Mouse (Mus musculus): ENCODE results near the gene Olfr516. TPM values are rescaled to one million over a fixed set of nuclear protein-coding genes. Genes with fewer than 3 reads are reported as not detected.

Gene Olfr516
- total and polyA plus RNA-seq, 2 experiments from 2014 or later = not detected

DNA sequence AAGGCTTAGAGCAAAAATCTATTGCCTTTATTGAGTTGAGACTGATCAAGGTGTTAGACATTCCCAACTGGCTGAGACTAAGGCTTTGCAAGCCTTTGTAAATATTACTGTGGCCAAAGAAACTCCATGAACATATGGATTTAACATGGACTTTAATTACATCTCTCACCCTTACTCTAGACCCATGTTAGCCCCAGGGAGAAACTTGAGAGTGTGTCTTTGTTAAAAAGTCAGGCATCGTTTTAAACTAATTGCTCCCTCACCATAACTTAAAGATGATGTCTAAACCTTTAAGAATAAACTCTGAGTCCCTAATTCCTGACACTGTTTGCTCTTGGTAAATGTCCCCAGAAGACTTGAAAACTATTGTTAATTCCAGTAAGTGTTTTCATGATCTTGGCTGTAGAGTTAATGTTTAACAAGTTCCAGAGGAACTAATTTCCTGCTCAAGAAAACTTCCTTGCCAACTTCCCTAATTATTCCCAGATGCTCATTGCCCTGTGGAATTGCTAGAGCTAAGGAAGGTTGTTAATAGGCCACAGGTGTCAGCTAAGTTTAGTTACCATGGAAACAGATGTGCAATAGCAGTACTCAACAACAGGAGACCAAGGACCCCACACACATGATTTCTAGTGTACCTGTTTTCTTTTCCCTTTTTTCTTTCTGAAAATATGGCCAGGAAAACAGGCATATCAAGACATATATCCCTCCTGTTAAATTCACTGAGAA is 53.0 kb downstream of the Olfr516 start:
- Histone ChIP-seq H3K9ac (replicated peaks; ENCODE audit: low read length, poor library complexity, severe bottlenecking) (no peak overlapping the region), H3K4me2 (ENCODE audit: low read depth, low read length, poor library complexity, severe bottlenecking) (no peak overlapping the region), H3K36me3 (ENCODE audit: insufficient read depth, low read length) (no peaks in the 10 kb centered on the region), H3K9me3 (ENCODE audit: low read length) (no peaks in the 10 kb centered on the region), H3K4me3 (ENCODE audit: low read depth, low read length) (no peak overlapping the region), H3K27me3 (ENCODE audit: insufficient read depth, low read length) (no peaks in the 10 kb centered on the region), H3K4me1 (ENCODE audit: insufficient read depth, low read length) (no peaks in the 10 kb centered on the region), H3K27ac (ENCODE audit: low read depth, low read length) (no peak overlapping the region)
- 70% methylated on average over 1 of the region's 1 CpGs for WGBS
- ATAC-seq (ENCODE audit: low FRiP score) (no peak), DNase-seq (ENCODE audit: low spot score) (peak; percentile 5)
- TF ChIP-seq CTCF (IDR thresholded peaks at IDR 0.05) = no peak

Other genes starting within 250 kb of the Olfr516 start
- not detected in 2 replicates for gene Olfr506, start 239.7 kb downstream of the Olfr516 start, total RNA-seq (2014; rRNA removed)
- not detected in 2 replicates for gene Olfr506, start 239.7 kb downstream of the Olfr516 start, polyA plus RNA-seq (2015; fragmentation: Nextera tagmentation; extraction: Ambion mirVana)
- gene Olfr507, start 228.7 kb downstream of the Olfr516 start, total RNA-seq (2014; rRNA removed) = not detected in 2 replicates
- not detected in 2 replicates for gene Olfr507, start 228.7 kb downstream of the Olfr516 start, polyA plus RNA-seq (2015; fragmentation: Nextera tagmentation; extraction: Ambion mirVana)
- not detected in 2 replicates for gene Olfr508, start 220.5 kb downstream of the Olfr516 start, total RNA-seq (2014; rRNA removed)
- gene Olfr508, start 220.5 kb downstream of the Olfr516 start, polyA plus RNA-seq (2015; fragmentation: Nextera tagmentation; extraction: Ambion mirVana) = not detected in 2 replicates
- 0.05 TPM in 1 of 2 replicates, not detected in the other for gene Olfr509, start 198.6 kb downstream of the Olfr516 start, total RNA-seq (2014; rRNA removed)
- not detected in 2 replicates for gene Olfr509, start 198.6 kb downstream of the Olfr516 start, polyA plus RNA-seq (2015; fragmentation: Nextera tagmentation; extraction: Ambion mirVana)
- gene Olfr510, start 184.1 kb downstream of the Olfr516 start, total RNA-seq (2014; rRNA removed) = not detected in 2 replicates
- not detected in 2 replicates for gene Olfr510, start 184.1 kb downstream of the Olfr516 start, polyA plus RNA-seq (2015; fragmentation: Nextera tagmentation; extraction: Ambion mirVana)
- not detected in 2 replicates for gene Olfr512, start 137.2 kb downstream of the Olfr516 start, total RNA-seq (2014; rRNA removed)
- not detected in 2 replicates for gene Olfr512, start 137.2 kb downstream of the Olfr516 start, polyA plus RNA-seq (2015; fragmentation: Nextera tagmentation; extraction: Ambion mirVana)
- not detected in 2 replicates for gene Olfr513, start 99.6 kb downstream of the Olfr516 start, total RNA-seq (2014; rRNA removed)
- gene Olfr513, start 99.6 kb downstream of the Olfr516 start, polyA plus RNA-seq (2015; fragmentation: Nextera tagmentation; extraction: Ambion mirVana) = not detected in 2 replicates
- not detected in 2 replicates for gene Olfr514, start 24.5 kb downstream of the Olfr516 start, total RNA-seq (2014; rRNA removed)
- gene Olfr514, start 24.5 kb downstream of the Olfr516 start, polyA plus RNA-seq (2015; fragmentation: Nextera tagmentation; extraction: Ambion mirVana) = not detected in 2 replicates
- gene Olfr517, start 21.9 kb upstream of the Olfr516 start, total RNA-seq (2014; rRNA removed) = not detected in 2 replicates
- gene Olfr517, start 21.9 kb upstream of the Olfr516 start, polyA plus RNA-seq (2015; fragmentation: Nextera tagmentation; extraction: Ambion mirVana) = not detected in 2 replicates
- gene Olfr518, start 34.5 kb upstream of the Olfr516 start, total RNA-seq (2014; rRNA removed) = not detected in 2 replicates
- not detected in 2 replicates for gene Olfr518, start 34.5 kb upstream of the Olfr516 start, polyA plus RNA-seq (2015; fragmentation: Nextera tagmentation; extraction: Ambion mirVana)
- gene Olfr519, start 43.9 kb upstream of the Olfr516 start, total RNA-seq (2014; rRNA removed) = not detected in 2 replicates
- not detected in 2 replicates for gene Olfr519, start 43.9 kb upstream of the Olfr516 start, polyA plus RNA-seq (2015; fragmentation: Nextera tagmentation; extraction: Ambion mirVana)
- gene Nlrp10, start 79.6 kb upstream of the Olfr516 start, total RNA-seq (2014; rRNA removed) = 0.22 TPM in 1 of 2 replicates, not detected in the other
- gene Nlrp10, start 79.6 kb upstream of the Olfr516 start, polyA plus RNA-seq (2015; fragmentation: Nextera tagmentation; extraction: Ambion mirVana) = not detected in 2 replicates
- gene Eif3f, start 83.9 kb upstream of the Olfr516 start, total RNA-seq (2014; rRNA removed) = 121 TPM in 2 replicates
- gene Eif3f, start 83.9 kb upstream of the Olfr516 start, polyA plus RNA-seq (2015; fragmentation: Nextera tagmentation; extraction: Ambion mirVana) = 73.9 and 77.8 TPM in 2 replicates
- 159 and 207 TPM in 2 replicates for gene Tub, start 99.8 kb upstream of the Olfr516 start, total RNA-seq (2014; rRNA removed)
- 42.8 and 44.3 TPM in 2 replicates for gene Tub, start 99.8 kb upstream of the Olfr516 start, polyA plus RNA-seq (2015; fragmentation: Nextera tagmentation; extraction: Ambion mirVana)
- 62.8 and 65.0 TPM in 2 replicates for gene Ric3, start 232.8 kb upstream of the Olfr516 start, total RNA-seq (2014; rRNA removed)
- 42.1 and 42.2 TPM in 2 replicates for gene Ric3, start 232.8 kb upstream of the Olfr516 start, polyA plus RNA-seq (2015; fragmentation: Nextera tagmentation; extraction: Ambion mirVana)